Mouse (Mus musculus) hindlimb bud, embryonic 11.5 days (tissue): ENCODE measurements around the gene Gm17402.

ENCODE experiments used
- DNase-seq: peaks from one replicate; pipeline ENCODE4 v3.0.0-alpha.2; 2012; ENCODE audit warnings: low read depth, low spot score; ENCODE audit errors: extremely low spot score

Gene Gm17402

DNA sequence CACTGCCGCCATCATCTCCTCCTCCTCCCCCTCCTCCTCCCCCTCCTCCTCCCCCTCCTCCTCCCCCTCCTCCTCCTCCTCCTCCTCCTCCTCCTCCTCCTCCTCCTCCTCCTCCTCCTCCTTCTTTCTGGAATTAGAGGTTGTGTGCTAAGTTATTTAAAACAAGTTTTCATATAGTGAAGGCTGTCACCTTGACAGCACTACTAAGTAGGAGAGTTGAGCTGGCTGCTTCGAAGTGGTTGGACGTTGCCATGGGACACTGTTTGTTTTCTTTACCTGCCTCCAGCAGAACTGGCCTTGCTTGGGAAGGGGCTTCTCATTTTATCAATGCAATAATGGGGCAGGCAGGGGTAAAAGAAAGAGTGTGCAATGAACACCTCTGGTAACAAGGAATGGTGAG lies at the start of gene Gm17402:
Gene Gm17402 (minus strand): TSS at position 101 of the 400 bp plus-strand sequence.
- no peak for DNase-seq

DNA sequence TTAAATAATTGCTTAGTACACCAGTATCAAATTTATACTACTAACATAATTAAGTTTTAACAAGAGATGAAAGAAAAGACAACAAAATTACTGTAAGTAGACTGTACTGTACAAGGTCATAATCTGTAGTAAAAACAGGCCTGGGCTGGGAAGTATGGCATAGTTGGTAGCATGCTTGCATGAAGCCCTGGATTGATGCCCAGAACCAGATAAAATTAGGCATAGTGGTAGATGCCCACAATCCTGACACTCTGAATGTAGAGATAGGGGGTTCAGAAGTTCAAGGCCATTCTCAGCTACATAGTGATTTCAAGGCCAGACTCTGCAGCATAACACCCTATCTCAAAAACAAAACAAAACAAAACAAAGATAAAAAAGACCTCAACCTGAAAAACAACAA lies 3.3 kb upstream of the Gm17402 start:
- no peak for DNase-seq

DNA sequence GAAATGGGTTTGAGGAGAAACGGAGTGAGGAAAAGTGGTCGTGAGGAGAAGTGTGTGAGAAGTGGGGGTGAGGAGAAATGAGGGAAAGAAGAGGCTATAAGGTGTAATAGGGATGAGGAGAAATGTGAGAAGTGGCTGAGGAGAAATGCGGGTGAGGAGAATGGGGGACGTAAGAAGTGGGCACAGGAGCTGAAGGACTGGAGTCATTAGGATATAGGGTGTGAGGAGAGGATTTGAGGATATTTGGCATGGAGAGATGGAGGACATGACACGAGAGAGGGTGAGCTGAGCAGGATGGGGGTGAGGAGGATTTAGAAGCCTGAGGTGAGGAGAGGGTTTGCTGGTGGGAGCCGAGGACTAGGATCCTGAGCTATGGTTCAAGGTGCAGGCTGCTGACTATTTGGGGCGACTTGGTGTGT lies 594 bp downstream of the Gm17402 start:
- DNase-seq: no peak

DNA sequence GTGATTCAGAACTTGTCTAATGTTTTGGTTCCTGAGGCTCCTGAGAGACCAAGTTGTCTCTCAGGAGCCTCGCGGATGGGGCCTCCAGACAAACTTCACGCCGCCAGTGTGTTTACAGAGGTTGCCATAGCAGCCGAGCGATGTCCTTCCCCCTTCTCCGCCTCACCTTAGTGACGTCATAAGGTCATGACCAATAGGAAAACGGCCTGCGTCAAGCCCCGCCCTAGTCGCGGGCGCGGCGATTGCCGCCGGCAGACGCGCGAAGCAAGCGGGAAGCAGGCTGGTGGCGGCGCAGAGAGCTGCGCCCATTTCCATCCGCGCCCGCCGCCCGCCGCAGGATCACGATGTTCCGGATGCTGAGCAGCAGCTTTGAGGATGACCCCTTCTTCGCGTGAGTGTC lies 1.1 kb downstream of the Gm17402 start, which contains the start of gene Mlf1:
Gene Mlf1 (plus strand): TSS at position 226 of the 400 bp plus-strand sequence.
- DNase-seq: peak; percentile 90

DNA sequence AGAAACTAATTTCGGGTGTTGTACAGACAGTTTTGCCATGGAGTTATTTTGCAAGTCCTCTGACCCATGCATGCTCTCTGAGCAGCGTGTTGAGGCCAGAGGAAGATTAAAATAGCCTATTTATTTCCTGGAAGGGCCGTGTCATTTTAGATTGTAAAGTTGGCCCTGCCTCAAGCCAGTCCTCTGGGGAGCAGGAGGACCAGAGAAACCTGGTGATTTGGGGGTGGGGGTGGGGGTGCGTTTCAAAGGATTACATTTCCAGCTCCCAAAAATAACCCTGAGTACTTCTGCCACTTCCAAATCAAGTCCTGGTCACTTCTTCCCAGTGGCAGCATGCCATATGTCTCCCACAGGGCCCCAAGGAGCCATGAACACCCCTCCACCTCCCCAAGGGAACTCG lies 2.2 kb downstream of the Gm17402 start:
- no peak for DNase-seq

DNA sequence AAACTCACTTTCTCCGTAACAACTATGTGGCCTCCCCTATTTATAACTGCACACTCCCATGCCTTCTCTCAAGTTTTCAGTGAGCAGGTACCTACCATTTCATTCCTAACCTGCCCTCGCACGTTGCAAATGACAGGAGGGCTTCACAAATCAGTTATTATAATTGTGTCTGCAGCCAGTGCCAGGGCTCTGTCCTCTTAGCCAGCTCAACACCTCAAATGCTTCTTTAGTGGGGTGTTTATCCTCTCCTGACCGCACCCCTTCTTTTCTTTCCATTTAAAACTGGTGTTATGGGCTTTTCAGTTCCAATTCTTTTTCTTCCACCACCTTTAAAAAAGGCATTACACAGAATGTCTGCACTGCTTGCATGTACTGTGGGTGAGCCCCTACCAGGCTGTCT lies 2.8 kb downstream of the Gm17402 start:
- DNase-seq: no peak

DNA sequence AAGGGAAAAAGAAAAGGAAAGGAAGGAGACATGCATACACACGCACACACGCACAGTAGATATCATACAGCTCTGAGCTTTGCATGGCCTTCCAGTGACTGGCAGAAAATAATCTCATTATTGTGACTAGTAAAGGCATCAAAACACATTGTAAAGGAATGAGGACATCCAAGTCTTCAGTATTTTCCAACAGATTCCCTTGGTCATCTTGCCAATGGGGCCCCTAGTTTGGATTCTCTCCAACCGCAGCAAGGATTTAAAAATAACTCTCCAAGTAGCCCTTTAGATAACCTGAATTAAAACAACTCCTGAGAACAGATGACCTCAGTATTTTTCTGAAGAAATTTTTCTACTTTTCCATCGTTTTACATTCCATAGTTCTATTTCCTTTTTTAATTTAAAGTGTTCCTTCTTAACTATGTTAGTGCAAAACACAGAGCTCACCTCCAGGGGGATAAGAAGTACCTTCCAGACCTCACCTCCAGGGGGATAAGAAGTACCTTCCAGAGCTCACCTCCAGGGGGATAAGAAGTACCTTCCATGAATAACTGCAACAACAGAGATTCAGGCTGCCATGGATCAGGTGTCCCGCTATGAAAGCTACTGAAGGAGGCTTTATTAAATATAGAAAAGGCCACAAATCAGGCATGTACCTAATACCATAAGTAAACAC lies 5.4 kb downstream of the Gm17402 start:
- DNase-seq: no peak

DNA sequence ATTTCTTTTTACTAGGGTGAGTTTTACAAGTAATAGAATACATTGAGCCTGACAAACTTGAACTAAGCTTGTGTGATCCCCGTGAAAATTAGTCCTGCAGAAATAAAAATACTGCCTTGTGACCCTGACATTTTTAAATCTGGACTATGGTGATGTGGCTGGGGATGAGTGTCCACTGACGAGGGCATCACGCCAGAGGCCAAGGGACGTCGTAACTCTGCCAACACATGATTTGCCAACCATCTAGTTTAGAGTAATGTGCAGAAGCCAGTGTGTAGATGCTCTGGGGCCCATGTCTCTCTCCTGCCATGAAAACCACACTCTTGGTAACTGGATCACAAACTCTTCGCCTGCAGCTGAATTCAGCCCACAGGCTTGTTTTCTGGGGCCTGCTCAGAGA lies 7.5 kb downstream of the Gm17402 start:
- DNase-seq: no peak

DNA sequence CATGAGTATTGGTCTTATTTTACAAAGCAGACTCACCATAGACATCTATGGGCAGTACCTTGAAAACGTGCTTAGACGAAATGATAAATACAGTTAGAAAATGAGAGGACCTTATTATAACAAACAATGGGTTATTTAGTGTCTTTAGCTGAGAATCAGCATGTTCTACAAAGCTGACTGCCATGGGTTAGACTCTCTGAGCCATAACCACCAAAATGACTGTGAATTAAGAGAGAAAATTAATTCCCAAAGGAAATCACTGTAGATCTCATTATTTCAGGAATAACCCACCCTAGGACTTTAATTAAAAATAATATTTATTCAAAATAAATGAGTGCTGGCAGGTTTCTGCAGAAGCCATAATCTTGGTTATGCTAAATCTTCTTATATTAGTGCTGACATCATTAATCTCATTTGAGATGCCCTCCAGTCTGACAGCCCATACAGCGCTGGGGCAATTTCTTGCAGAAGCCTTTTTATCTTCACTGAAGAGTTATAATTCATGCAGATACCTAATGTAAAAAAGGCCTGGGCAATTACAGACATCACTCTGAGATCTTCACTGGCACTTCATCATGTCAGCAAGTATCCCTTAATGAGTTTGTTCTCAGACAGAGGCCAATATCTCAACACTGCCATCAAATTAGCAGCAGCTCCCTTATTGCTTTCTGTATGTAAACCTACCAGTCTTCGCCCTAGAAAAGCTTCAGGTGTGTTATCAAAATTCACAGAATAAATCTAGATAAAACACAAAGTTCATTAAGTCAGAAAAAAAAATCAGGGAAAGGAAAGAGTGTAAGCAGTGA lies 8.7 kb downstream of the Gm17402 start:
- no peak for DNase-seq

DNA sequence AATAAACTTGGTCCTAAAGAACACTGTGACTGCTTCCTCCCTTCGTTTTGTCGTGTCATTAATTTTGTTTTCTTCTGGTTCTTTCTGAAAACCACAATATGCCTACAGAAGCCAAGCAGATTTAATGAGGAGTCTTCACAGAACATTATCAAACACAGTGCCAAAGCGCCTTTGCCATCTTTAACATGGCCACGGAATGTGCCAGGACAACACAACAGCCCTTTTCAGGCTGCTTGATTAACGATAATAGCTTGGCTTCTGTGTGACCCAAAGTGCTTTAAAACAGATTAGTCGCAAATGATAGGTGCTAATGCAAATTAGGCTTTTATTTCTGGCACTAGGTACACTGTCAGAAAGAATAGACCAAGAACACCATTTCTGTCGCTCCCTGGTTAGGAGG lies 16.6 kb downstream of the Gm17402 start:
- no peak for DNase-seq

DNA sequence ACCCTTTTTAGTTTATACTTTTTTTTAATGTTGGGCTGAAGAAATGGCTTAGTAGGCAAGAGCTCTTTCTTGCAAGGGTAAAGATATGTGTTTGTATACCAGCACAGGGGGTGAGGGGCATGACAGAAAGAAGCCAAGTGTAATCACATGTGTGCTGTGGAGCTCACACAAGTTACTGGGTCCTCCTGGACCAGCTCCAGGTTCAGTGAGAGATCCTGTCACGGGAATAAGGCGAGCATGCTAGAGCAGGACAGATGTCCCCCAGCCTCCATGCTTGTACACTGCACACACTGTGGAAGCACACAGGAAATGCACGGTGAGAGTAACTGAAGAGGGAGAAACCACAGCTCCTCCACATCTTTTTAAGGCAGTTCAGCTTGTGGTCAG lies 22.2 kb downstream of the Gm17402 start:
- DNase-seq: no peak

DNA sequence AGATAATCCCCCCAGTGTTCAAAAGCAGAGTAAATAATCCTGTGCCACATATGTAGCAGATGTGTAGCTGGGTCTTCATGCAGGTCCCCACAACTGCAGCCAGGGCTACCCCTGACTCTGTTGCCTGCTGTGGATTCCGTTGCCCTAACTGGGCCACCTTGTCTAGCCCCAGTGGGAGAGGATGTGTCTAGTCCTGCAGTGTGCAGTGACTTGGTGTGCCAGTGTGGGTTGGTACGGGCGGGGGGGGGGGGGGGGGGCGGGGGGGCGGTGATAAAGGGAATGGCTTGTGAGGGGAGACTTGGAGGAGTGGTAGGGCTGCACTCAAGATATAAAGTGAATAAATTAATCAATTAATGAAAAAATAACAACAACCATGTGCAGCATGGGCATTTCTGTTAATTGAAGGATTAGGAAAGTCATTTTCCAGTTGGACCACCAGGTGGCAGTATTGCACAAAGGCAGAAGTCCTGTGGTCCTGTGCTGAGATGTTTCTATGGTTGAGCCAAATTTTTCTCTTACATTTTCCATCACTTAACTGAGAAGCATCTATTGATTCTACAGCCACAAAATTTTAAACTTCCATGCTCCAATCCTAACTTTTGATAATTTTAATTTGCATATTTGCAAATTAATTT lies 22.7 kb downstream of the Gm17402 start:
- no peak for DNase-seq

DNA sequence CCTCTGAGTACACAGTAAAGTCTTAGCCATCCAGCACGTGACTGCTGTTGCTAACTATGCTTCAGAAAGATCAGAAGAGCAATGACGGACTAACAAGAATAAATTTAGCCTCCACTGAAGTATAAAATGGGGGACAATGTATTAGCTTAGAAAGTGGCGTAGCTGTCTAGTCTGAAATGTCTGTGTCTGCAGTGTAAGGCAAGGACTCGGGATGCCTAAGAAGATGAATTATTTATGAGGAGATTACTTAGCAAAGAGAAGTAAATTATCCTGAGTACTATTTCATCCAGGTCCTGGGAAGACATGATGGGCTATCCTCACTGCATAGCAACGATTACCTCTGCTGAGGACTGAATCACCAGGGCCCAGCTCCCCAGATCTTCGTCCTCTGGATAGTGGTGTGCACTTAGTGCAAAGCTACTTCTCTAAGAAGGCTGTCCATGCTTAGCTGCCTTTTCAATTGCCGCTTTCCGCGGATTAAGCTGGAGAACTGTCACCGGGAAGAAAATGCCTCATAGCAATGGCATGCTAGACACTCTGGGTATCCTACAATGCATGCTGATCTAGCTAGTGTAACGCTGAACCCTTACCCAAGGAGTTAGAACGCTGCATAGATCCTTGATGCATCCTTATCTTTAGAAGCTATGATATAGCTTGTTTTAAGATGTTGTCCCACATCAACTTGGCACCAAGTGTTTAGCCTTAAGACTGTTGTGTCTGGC lies 23.4 kb downstream of the Gm17402 start:
- no peak for DNase-seq

DNA sequence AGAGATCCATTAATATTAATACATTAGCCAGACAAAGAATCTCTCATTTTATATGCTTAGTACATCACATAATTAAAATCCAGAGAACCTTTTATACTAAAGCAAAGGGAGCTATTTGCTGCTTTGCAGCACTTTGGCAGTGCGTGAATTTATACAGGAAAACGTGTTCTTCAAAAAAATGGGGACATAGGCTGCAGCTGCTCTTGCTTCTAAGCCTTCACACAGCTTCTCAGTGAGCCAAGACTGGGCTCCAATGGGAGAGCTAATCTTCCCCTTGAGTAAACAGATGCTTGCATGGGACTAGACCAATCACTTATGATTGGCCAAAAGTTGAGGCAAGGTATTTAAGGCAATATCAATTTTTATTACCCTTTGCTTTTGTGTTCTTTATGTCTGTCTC lies 28.3 kb downstream of the Gm17402 start:
- DNase-seq: no peak

DNA sequence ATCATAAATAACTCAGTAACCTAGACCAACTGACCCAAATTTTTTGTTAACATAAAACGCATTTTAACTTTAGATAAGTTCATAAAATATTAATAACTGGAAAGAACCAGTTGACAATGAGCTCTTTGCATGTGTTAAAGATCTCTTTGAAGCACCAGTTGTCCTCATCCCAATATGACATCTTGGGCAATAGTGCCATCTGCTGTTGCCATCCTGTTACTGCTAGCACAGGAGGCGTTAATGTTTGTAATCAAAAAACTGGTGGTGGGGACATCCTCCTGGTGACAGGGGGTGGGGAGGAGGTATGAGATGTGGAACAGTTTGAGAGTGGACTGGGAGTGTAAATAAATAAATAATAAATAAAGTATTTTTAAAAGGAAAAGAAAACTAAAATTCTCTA lies 30.4 kb downstream of the Gm17402 start:
- no peak for DNase-seq

DNA sequence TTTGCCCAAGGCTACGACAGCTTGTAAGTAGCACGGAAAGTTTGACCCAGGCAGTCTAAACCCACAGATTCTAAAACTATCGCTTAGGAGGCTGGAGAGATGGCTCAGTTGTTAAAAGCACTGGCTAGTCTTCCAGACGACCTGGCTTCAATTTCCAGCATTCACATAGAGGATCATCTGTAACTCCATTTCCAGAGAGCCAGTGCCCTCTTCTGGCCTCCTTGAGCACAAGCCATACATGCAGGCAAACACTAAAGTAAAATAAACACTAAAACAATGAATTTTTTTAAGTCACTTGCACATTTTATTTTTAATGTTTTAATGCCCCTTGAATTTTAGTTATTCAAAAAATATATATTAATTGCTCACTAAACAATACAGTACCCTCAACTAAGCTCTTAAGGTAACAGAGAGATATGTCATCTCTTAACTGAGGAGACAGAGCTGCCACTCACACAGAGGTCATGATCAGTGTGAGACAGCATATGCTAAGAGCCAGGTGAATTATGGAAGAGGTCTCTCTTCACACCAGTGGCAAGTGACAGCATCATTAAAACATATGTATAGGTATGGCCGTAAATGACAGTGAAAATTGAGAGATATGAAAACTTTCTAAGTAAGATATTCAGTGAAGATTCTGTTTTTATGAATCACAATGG lies 31.8 kb downstream of the Gm17402 start:
- no peak for DNase-seq

DNA sequence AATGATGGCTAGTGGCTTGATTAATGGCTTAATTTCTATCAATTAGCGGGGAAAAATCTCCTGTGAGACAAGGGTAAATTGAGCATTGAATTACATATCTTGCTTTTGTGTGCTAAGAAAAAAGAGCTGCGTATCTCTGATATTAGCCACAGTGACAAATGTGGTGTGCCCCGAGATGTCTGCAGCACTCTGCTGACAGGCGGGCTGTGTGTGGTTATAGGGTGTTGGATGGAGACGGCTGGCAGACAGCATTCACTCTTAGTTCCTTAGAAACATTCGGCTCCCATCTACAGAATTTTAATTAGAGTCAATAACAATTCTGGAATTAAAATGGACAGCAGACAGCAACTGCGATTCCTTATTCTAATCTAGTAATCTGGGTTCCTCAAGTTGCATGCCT lies 34.0 kb downstream of the Gm17402 start:
- no peak for DNase-seq

DNA sequence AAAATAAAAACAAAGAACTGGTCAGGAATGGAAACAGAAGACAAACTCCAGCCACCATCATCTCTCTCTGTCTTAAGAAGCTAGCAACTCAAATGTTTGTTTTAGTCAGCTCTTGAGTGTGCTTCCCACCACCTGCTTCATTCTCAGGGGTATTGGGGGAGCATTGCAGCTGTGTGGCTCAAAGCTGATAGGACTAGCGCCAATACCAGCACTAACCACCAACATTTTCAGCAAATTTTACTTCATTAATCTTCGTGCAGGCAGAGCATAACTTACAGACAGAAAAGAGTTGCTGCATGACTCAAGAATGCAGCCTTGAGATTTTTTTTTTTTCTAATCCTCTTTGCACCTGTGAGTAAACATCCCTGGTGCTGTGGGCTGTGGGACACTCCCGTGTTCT lies 35.4 kb downstream of the Gm17402 start:
- DNase-seq: no peak

DNA sequence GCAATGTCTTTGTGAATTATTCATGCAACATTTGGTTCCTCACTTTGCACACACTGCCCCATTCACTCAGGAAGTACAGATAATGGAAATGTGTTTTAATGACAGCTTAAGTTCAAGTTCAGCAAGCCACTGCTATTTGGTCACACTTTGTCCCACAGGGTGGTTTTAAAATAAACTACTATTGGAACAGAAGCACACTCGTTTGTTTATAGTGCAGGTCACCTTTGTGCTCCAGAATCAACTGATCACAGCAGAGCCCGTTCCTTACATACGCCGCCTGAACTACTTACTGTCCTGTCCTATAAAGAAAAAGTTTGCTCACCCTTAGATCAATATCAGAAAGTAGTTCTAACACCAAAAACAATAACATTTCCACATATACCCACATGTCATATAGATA lies 52.5 kb downstream of the Gm17402 start:
- DNase-seq: no peak
